Mouse (Mus musculus): ENCODE measurements around the gene Aspa. TPM values are rescaled to one million over a fixed set of nuclear protein-coding genes. Genes with fewer than 3 reads are reported as not detected.

Gene Aspa
- total RNA-seq, 2 experiments from 2014 or later: 11.7 to 14.6 TPM

DNA sequence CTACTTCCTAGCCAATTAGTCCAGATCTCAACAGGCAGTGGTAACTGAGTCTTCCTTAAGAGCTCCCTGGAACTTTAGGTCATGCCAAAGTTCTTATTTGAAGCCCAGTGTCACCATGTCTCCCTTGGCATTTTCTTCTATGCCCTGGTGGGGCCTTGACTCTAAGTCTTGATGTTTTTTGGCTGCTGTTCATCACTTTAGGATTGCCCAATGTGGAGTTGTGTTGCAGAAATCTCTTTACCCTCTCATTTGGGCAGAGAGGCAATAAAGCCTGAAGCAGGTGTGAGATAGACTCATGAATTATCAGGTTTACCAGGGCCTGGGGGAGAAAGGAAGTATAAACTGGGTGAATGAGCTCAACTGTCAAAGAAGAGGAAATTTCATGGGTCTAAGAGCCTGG lies 70.7 kb downstream of the Aspa start:
- no peak for DNase-seq (ENCODE audit: extremely low spot score in 1 of 2, low spot score in 1 of 2)

DNA sequence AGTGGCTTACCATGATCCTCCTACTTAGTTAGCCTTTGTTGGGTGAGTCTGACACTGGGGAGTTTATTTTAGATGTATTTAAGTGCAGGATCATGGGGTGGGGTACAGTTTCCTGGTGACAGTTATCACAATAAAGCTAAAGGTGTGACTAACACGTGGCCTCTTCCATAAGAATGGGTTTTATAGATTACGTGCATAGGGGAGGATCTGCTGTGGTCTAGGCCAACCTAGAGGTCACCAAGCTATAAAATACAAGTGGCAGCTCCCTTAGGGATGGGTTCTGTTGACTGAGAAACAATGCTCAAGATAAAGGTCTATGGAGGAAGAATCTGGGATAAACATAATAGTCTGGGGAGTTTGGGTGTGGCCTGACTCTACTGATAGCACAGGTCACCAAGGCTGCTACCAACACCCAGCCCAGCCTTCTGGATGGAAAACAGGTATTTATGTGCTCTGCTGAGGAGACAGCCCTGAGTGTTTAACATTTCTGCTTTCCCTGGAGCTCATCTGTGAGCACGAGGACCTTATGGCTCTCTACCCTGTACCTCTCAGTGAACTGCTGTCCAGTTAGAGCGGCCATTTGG lies 71.9 kb downstream of the Aspa start:
- DNase-seq (ENCODE audit: extremely low spot score in 1 of 2, low spot score in 1 of 2): no peak

Other genes starting within 250 kb of the Aspa start
- under 1 TPM; 0.12 to 0.15 TPM for gene Itgae, start 239.0 kb downstream of the Aspa start, total RNA-seq (2021)
- gene Haspin, start 191.3 kb downstream of the Aspa start, total RNA-seq (2021): under 1 TPM; 0.30 to 0.33 TPM
- 1 to 10 TPM; 2.5 to 2.6 TPM for gene P2rx5, start 169.2 kb downstream of the Aspa start, total RNA-seq (2021)
- gene Emc6, start 152.6 kb downstream of the Aspa start, total RNA-seq (2021): 10 to 100 TPM; 51.3 to 65.6 TPM
- 10 to 100 TPM; 11.6 to 13.3 TPM for gene Tax1bp3, start 152.5 kb downstream of the Aspa start, total RNA-seq (2021)
- 10 to 100 TPM; 16.5 to 23.0 TPM for gene Ctns, start 130.6 kb downstream of the Aspa start, total RNA-seq (2021)
- gene Shpk, start 130.1 kb downstream of the Aspa start, total RNA-seq (2021): 1 to 10 TPM; 3.0 to 4.1 TPM
- gene Trpv1, start 95.3 kb downstream of the Aspa start, total RNA-seq (2021): under 1 TPM in 1 of 2 experiments, not detected in 1; 0.12 TPM
- under 1 TPM; 0.34 to 0.40 TPM for gene Trpv3, start 62.2 kb downstream of the Aspa start, total RNA-seq (2021)
- not detected for gene Gm49340, start 145 bp upstream of the Aspa start, total RNA-seq (2021)
- gene Spata22, start 145 bp upstream of the Aspa start, total RNA-seq (2021): not detected
- not detected for gene Olfr20, start 21.2 kb upstream of the Aspa start, total RNA-seq (2021)
- gene Olfr376, start 41.6 kb upstream of the Aspa start, total RNA-seq (2021): not detected
- gene Olfr1, start 70.0 kb upstream of the Aspa start, total RNA-seq (2021): not detected
- not detected for gene Olfr378, start 98.9 kb upstream of the Aspa start, total RNA-seq (2021)
- gene Olfr380, start 127.9 kb upstream of the Aspa start, total RNA-seq (2021): not detected
- not detected for gene Olfr381, start 162.0 kb upstream of the Aspa start, total RNA-seq (2021)
- not detected for gene Olfr382, start 187.6 kb upstream of the Aspa start, total RNA-seq (2021)